Mouse (Mus musculus): ENCODE data around the gene Polr2m. TPM values are rescaled to one million over a fixed set of nuclear protein-coding genes. Genes with fewer than 3 reads are reported as not detected.

Polr2m gene
- polyA plus RNA-seq, 1 experiment from 2014 or later = 380 TPM

- Histone ChIP-seq H3K36me3 (peaks cover 67% of the 10 kb centered on the region), H3K9me3 (replicated peaks) (no peaks in the 10 kb centered on the region), H3K27ac (ENCODE audit: poor library complexity, severe bottlenecking) (no peak overlapping the region), H3K4me1 (replicated peaks) (peaks cover 10% of the 10 kb centered on the region), H3K9ac (no peak overlapping the region), H3K27me3 (replicated peaks) (no peaks in the 10 kb centered on the region), H3K4me2 (no peak overlapping the region), H3K4me3 (no peak overlapping the region)
- 90% methylated on average over 4 of the region's 4 CpGs for WGBS
- no peak for ATAC-seq (ENCODE audit: insufficient number of reproducible peaks, low FRiP score)
Observed at GRCm38 (mm10) chr9:71475536-71475935, 10.2 kb downstream of the Polr2m start.

- no peaks in the 10 kb centered on the region for H3K36me3 ChIP-seq
- no peak overlapping the region for H3K9ac ChIP-seq
- no peak overlapping the region for H3K27ac ChIP-seq (ENCODE audit: poor library complexity, severe bottlenecking)
- H3K4me2 ChIP-seq = no peak overlapping the region
- H3K9me3 ChIP-seq (replicated peaks) = no peaks in the 10 kb centered on the region
- H3K4me1 ChIP-seq (replicated peaks) = peaks cover 8% of the 10 kb centered on the region; the same call in 1 of the 2 replicates
- H3K4me3 ChIP-seq = no peak overlapping the region
- no peaks in the 10 kb centered on the region for H3K27me3 ChIP-seq (replicated peaks)
- WGBS = 64% methylated on average over 4 of the region's 4 CpGs
- ATAC-seq (ENCODE audit: insufficient number of reproducible peaks, low FRiP score) = no peak
Observed at GRCm38 (mm10) chr9:71467434-71467833, 18.3 kb downstream of the Polr2m start.

- Histone ChIP-seq H3K27ac (ENCODE audit: poor library complexity, severe bottlenecking) (no peak overlapping the region), H3K36me3 (no peaks in the 10 kb centered on the region), H3K4me1 (replicated peaks) (peaks cover 8% of the 10 kb centered on the region; the same call in 1 of the 2 replicates), H3K9me3 (replicated peaks) (no peaks in the 10 kb centered on the region), H3K9ac (no peak overlapping the region), H3K4me3 (no peak overlapping the region), H3K4me2 (no peak overlapping the region), H3K27me3 (replicated peaks) (no peaks in the 10 kb centered on the region)
- WGBS = 72% methylated on average over 3 of the region's 3 CpGs
- ATAC-seq (ENCODE audit: insufficient number of reproducible peaks, low FRiP score) = no peak
Observed at GRCm38 (mm10) chr9:71466111-71466510, 19.6 kb downstream of the Polr2m start.

GRCm38 (mm10) chr9:71463072-71463667 is 22.6 kb downstream of the Polr2m start:
- 64% methylated on average over 13 of the region's 13 CpGs for WGBS
- ATAC-seq (ENCODE audit: insufficient number of reproducible peaks, low FRiP score) = no peak
- no peak overlapping the region for H3K27ac ChIP-seq (ENCODE audit: poor library complexity, severe bottlenecking)

GRCm38 (mm10) chr9:71456738-71457137 is 29.0 kb downstream of the Polr2m start:
- no peak overlapping the region for H3K4me2 ChIP-seq
- WGBS = 94% methylated on average over 4 of the region's 4 CpGs
- H3K27me3 ChIP-seq (replicated peaks) = no peaks in the 10 kb centered on the region
- H3K27ac ChIP-seq (ENCODE audit: poor library complexity, severe bottlenecking) = no peak overlapping the region
- peaks cover 13% of the 10 kb centered on the region for H3K4me1 ChIP-seq (replicated peaks)
- H3K36me3 ChIP-seq = no peaks in the 10 kb centered on the region
- H3K9ac ChIP-seq = no peak overlapping the region
- H3K4me3 ChIP-seq = no peak overlapping the region
- ATAC-seq (ENCODE audit: insufficient number of reproducible peaks, low FRiP score) = no peak
- H3K9me3 ChIP-seq (replicated peaks) = 0 out of 2 replicates have a peak, but pooled peaks cover 5% of the 10 kb centered on the region

More at GRCm38 (mm10) chr9:71463072-71463667, 22.6 kb downstream of the Polr2m start:
- no peaks in the 10 kb centered on the region for H3K36me3 ChIP-seq
- no peak overlapping the region for H3K4me3 ChIP-seq
- no peak overlapping the region for H3K4me2 ChIP-seq
- H3K9ac ChIP-seq = no peak overlapping the region
- no peaks in the 10 kb centered on the region for H3K9me3 ChIP-seq (replicated peaks)
- H3K27me3 ChIP-seq (replicated peaks) = no peaks in the 10 kb centered on the region
- H3K4me1 ChIP-seq (replicated peaks) = peaks cover 8% of the 10 kb centered on the region; the same call in 1 of the 2 replicates

GRCm38 (mm10) chr9:71453917-71454316 is 31.8 kb downstream of the Polr2m start:
- Histone ChIP-seq H3K9me3 (replicated peaks) (0 out of 2 replicates have a peak, but pooled peaks cover 5% of the 10 kb centered on the region), H3K4me1 (replicated peaks) (peaks cover 13% of the 10 kb centered on the region), H3K9ac (no peak overlapping the region), H3K27ac (ENCODE audit: poor library complexity, severe bottlenecking) (no peak overlapping the region), H3K27me3 (replicated peaks) (no peaks in the 10 kb centered on the region; the same call in none of the 2 replicates), H3K4me3 (no peak overlapping the region), H3K4me2 (no peak overlapping the region), H3K36me3 (no peaks in the 10 kb centered on the region)
- no peak for ATAC-seq (ENCODE audit: insufficient number of reproducible peaks, low FRiP score)
- WGBS = 58% methylated on average over 5 of the region's 5 CpGs

GRCm38 (mm10) chr9:71453352-71453751 is 32.4 kb downstream of the Polr2m start:
- Histone ChIP-seq H3K4me3 (no peak overlapping the region), H3K4me2 (peak overlapping the region; percentile 23; the same call in 1 of the 2 replicates), H3K9me3 (replicated peaks) (0 out of 2 replicates have a peak, but pooled peaks cover 5% of the 10 kb centered on the region), H3K27me3 (replicated peaks) (no peaks in the 10 kb centered on the region; the same call in none of the 2 replicates), H3K36me3 (no peaks in the 10 kb centered on the region), H3K27ac (ENCODE audit: poor library complexity, severe bottlenecking) (no peak overlapping the region), H3K9ac (no peak overlapping the region), H3K4me1 (replicated peaks) (peaks cover 13% of the 10 kb centered on the region)
- peak; percentile 63; the same call in 1 of the 2 replicates for ATAC-seq (ENCODE audit: insufficient number of reproducible peaks, low FRiP score)
- WGBS = 30% methylated on average over 5 of the region's 5 CpGs

GRCm38 (mm10) chr9:71450626-71451025 is 35.1 kb downstream of the Polr2m start:
- Histone ChIP-seq H3K4me1 (replicated peaks) (peaks cover 13% of the 10 kb centered on the region), H3K4me2 (no peak overlapping the region), H3K4me3 (no peak overlapping the region), H3K27me3 (replicated peaks) (peaks cover 9% of the 10 kb centered on the region), H3K27ac (ENCODE audit: poor library complexity, severe bottlenecking) (no peak overlapping the region), H3K36me3 (no peaks in the 10 kb centered on the region), H3K9me3 (replicated peaks) (0 out of 2 replicates have a peak, but pooled peaks cover 1% of the 10 kb centered on the region), H3K9ac (no peak overlapping the region)
- 84% methylated on average over 6 of the region's 6 CpGs for WGBS
- ATAC-seq (ENCODE audit: insufficient number of reproducible peaks, low FRiP score) = no peak

- no peak overlapping the region for H3K27ac ChIP-seq (ENCODE audit: poor library complexity, severe bottlenecking)
- H3K4me1 ChIP-seq (replicated peaks) = no peaks in the 10 kb centered on the region
- no peaks in the 10 kb centered on the region for H3K36me3 ChIP-seq
- no peaks in the 10 kb centered on the region for H3K9me3 ChIP-seq (replicated peaks)
- no peak overlapping the region for H3K4me3 ChIP-seq
- 37% methylated on average over 4 of the region's 4 CpGs for WGBS
- no peak overlapping the region for H3K9ac ChIP-seq
- no peak overlapping the region for H3K4me2 ChIP-seq
- ATAC-seq (ENCODE audit: insufficient number of reproducible peaks, low FRiP score) = no peak
- H3K27me3 ChIP-seq (replicated peaks) = peaks cover 12% of the 10 kb centered on the region
Observed at GRCm38 (mm10) chr9:71447573-71447972, 38.2 kb downstream of the Polr2m start.

GRCm38 (mm10) chr9:71445308-71445707 is 40.4 kb downstream of the Polr2m start:
- ATAC-seq (ENCODE audit: insufficient number of reproducible peaks, low FRiP score) = no peak
- H3K4me3 ChIP-seq = no peak overlapping the region
- no peaks in the 10 kb centered on the region for H3K9me3 ChIP-seq (replicated peaks)
- no peaks in the 10 kb centered on the region for H3K4me1 ChIP-seq (replicated peaks)
- H3K36me3 ChIP-seq = no peaks in the 10 kb centered on the region
- H3K9ac ChIP-seq = no peak overlapping the region
- H3K27me3 ChIP-seq (replicated peaks) = peaks cover 12% of the 10 kb centered on the region
- no peak overlapping the region for H3K4me2 ChIP-seq
- 85% methylated on average over 2 of the region's 2 CpGs for WGBS
- no peak overlapping the region for H3K27ac ChIP-seq (ENCODE audit: poor library complexity, severe bottlenecking)

- WGBS = 74% methylated on average over 2 of the region's 2 CpGs
- no peaks in the 10 kb centered on the region for H3K36me3 ChIP-seq
- H3K4me1 ChIP-seq (replicated peaks) = no peaks in the 10 kb centered on the region
- no peak overlapping the region for H3K9ac ChIP-seq
- no peak overlapping the region for H3K4me2 ChIP-seq
- no peak for ATAC-seq (ENCODE audit: insufficient number of reproducible peaks, low FRiP score)
- no peaks in the 10 kb centered on the region for H3K27me3 ChIP-seq (replicated peaks)
- no peak overlapping the region for H3K4me3 ChIP-seq
- H3K9me3 ChIP-seq (replicated peaks) = no peaks in the 10 kb centered on the region
- H3K27ac ChIP-seq (ENCODE audit: poor library complexity, severe bottlenecking) = no peak overlapping the region
Observed at GRCm38 (mm10) chr9:71438146-71438545, 47.6 kb downstream of the Polr2m start.
